Mouse (Mus musculus) left cerebral cortex, adult 8-10 months (tissue): ENCODE data around the gene Sirpa. TPM values are rescaled to one million over a fixed set of nuclear protein-coding genes. Genes with fewer than 3 reads are reported as not detected.

Experiments used
- DNase-seq, 2 experiments: peaks; one replicate each; pipeline ENCODE4 v3.0.0; 2022; ENCODE audit warnings: low spot score in 2 of 2
- total RNA-seq, 4 experiments: library from RNA; stranded (reverse); gene quantifications; 2 replicates each; pipeline ENCODE4 v1.2.4; 2022

The Sirpa gene
- total RNA-seq, 4 experiments from 2014 or later, result 366 to 392 (median 382) TPM

DNA sequence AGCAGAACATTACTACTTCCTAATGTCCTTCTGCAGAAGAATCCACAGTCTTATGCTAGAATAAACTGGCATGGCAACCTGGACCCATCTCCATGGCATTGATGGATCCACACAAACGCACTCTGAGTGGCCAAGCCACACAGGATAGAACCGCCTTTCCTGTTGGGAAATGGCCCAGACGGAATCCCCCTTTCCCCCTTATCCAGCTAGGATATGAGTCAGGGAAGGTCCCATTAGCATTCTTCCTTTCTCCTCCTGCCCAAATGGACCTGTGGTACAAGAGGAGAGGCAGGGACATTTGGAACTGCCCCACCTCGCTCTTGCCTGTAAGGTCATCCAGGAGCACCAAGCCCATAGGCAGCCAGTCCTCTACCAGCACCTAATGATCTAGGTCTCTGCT lies 10.4 kb upstream of the Sirpa start:
- DNase-seq, result no peak

- no peak for DNase-seq
Observed at GRCm38 (mm10) chr2:129584905-129585304, 7.7 kb upstream of the Sirpa start.

- DNase-seq, result no peak
Observed at GRCm38 (mm10) chr2:129585904-129586514, 6.6 kb upstream of the Sirpa start.

GRCm38 (mm10) chr2:129587241-129587640 lies 5.4 kb upstream of the Sirpa start:
- DNase-seq, result no peak

- no peak for DNase-seq
Observed at GRCm38 (mm10) chr2:129587825-129588251, 4.8 kb upstream of the Sirpa start.

DNA sequence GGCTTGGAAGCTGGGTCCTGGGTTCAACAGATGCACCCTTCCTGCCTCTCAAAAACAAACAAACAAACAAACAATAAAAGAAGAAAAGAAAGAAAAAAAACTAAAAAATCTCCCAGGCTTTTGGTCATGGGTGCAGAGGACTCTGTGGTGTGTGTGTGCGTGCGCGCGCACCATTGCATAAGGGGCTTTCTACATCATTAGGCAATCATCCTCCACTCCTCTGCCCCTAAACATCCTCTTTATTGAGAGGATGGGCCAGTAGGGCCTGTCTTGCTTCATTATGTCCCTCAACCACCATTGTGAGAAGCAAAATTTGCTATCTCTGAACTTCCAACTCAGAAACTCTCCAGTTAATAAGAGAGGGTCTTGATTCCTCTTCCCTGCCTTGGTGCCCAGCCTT lies 738 bp upstream of the Sirpa start:
- no peak for DNase-seq

DNA sequence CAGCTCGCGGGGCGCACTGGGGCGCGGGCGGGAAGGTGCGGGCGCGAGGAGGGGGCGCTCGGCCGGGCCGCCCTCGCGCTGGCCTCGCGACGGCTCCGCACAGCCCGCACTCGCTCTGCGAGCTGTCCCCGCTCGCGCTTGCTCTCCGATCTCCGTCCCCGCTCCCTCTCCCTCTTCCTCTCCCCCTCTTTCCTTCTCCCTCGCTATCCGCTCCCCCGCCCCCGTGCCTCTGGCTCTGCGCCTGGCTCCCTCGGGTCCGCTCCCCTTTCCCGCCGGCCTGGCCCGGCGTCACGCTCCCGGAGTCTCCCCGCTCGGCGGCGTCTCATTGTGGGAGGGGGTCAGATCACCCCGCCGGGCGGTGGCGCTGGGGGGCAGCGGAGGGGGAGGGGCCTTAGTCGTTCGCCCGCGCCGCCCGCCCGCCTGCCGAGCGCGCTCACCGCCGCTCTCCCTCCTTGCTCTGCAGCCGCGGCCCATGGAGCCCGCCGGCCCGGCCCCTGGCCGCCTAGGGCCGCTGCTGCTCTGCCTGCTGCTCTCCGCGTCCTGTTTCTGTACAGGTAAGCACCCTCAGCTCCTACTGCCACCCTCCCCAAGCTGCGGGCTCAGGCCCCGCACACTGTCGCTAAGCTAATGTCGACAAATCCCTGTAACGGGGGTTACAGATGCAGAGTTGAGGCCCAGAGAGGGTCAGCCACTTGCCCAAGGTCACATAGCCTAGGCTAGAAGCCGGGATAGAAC lies 673 bp downstream of the Sirpa start:
- peak; percentile 77 to 86 for DNase-seq

GRCm38 (mm10) chr2:129593876-129594421 lies 1.3 kb downstream of the Sirpa start:
- DNase-seq, result no peak

DNA sequence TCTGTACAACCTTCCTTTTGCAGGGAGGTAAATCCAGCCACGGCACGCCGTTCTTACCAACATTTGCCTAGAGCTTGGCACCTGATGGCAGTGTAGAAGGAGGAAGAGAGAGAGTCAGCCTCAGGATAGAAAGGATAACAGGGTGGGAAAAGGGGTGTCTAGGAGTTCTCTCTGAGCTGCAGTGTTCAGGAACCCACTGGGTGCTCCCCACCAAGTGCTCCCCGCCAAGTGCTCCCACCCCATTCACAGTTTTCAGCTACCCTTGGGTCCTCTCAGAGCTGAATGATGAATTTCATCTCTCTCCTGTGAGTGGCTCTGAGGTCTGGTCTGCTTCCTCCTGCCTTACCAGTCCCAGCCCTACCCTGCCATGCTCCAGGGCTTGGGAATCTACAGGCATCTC lies 1.9 kb downstream of the Sirpa start:
- DNase-seq, result no peak

DNA sequence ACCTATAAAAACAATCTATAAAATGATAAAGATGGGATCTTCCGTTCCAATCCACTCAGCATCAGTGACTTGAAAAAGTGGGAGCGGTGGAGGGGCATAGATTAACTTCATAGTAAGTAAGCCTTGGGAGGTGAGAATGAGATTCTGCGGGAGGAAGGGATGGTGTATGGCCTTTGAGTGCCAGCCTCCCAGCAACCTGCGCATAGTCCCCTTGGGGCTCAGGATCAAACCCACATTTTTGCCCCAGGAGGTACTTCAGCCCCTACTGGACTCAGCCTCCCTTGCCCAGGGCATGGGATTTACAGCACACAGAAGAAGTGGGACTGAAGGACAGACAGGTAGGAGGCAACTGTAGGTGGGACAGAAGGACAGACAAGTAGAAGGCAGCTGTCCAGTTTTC lies 2.6 kb downstream of the Sirpa start:
- no peak for DNase-seq

- no peak for DNase-seq
Observed at GRCm38 (mm10) chr2:129595661-129596209, 3.1 kb downstream of the Sirpa start.

DNA sequence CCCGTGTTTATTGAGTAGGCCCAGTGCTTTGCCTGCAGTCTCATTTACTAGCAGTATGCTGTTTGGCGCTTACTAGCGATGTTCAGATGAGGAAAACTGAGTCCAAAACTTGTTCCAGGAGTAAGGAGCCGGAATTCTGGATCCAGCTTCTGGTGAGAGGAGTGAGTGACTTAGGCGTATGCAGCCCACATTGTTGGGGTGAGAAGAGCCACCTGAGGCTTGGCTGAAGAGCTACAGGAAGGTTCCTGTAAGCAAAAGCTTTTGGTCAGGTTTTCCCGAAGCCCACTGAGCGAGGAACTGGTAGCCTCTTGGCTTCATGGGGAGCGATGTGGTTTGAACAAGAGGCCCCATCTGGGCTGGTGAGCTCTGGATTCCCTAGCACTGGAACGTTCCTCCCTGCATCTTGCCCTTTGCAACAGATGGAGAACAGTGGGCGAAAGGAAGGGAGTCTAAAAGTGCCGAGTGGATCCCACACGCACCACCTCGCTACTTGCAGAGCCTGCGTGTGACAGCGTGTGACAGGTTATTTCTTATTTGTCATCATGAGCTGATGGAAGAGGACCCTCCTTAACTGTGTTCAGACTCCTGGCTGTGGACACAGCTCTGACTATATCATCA lies 4.0 kb downstream of the Sirpa start:
- peak in 1 of 2 experiments; percentile 78 for DNase-seq

GRCm38 (mm10) chr2:129597581-129597980 lies 4.9 kb downstream of the Sirpa start:
- no peak for DNase-seq

- no peak for DNase-seq
Observed at GRCm38 (mm10) chr2:129598094-129598493, 5.5 kb downstream of the Sirpa start.

DNA sequence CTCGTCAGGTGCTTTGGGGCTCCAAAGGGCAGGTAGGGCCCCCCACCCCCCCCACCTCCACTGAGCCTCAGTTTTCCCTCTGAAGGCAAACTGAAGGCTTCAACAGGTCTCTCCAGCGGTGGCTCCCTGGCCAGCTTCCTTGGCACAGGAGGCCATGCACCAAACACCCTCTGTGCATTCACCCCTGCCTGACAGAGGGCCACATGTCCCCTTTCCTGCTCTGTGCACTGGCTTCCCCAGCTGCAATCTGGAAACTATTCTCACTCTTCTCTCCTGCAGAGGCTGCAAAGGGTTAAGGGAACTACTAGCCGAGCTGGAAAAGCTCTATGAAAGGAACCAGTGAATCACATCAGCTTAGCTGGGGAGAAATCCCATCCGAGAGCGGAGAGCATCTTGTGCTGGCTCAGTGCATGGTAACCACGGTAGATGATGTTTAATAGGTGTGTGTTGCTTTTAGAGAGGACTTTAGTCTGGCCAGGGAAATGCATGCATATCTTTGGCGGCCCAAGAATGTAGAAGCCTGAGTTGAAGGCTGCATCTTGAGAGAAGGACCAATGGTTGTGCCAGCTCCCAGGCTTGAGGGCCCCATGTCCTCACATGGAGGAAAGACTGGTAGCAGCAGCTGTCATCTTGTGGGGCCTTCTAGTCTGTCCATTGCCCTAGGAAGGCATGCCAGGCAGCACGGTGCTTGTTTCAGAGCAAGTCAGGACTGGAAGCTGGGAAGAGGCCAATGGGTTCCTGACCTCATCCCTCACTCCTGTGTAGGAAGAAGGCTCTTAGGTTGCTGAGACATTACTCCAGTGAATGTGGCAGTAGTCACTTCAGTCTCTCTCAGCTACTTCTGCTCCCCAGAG lies 6.8 kb downstream of the Sirpa start:
- no peak for DNase-seq

- no peak for DNase-seq
Observed at GRCm38 (mm10) chr2:129601059-129601650, 8.5 kb downstream of the Sirpa start.

- no peak for DNase-seq
Observed at GRCm38 (mm10) chr2:129601894-129602663, 9.4 kb downstream of the Sirpa start.

DNA sequence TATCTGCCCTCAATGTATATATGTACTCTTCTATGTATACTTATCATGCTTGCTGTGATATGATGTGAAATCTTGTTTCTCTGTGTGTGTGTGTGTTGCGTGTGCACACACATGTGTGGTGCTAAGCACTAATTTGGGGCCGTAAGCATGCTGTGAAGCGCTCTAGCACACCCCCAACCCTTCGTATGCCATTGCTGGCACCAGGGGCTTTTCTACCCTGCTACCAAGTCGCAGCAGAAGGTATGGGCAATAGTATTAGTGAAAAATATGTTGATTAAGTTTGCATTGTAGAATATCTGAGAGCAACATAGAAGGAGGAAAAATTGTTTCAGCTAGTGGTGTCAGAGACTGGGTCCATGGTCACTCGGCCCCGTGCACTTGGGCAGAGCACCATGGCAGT lies 10.2 kb downstream of the Sirpa start:
- DNase-seq, result no peak

- no peak for DNase-seq
Observed at GRCm38 (mm10) chr2:129603536-129603935, 10.9 kb downstream of the Sirpa start.

DNA sequence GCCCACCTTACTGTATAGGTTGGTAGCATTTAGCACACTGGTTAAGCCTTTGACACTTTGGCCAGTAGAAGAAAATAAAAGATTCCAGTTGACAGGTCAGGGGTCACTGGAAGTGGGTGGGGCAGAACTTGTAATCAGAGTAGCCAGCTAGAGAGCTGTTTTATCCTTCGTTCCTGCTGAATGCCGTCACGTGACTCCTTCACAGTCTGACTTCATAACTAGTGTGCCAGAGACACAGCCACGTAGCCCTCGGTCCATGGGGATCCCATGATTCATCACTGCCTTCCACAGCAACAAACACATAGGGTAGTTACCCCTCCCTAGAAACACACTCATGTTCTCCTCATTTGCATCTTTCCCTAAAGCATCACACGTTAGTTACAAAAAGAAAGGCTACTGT lies 11.4 kb downstream of the Sirpa start:
- no peak for DNase-seq
